Mouse (Mus musculus): ENCODE measurements around the gene Fam181a.

DNA sequence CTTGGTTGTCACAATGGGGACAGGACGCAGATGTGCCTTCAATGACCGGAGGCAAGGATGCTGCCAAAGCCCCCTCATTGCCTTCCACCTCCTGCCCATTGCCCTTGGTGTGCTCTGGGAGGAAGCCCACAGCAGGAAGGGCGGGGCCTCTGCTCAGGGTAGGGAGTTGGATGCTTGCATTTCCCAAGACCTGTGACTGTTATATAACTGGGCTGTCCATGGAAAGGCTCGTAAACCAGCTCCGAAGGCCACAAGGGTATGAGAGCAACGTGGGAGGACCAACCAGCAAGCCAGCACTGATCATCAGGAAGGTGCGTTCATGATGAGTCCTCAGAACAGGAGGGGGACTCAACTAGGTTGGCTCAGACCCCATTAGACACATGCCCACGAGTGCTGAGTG lies 50.0 kb downstream of the Fam181a start:
- no peak for TF ChIP-seq POLR2A (IDR thresholded peaks at IDR 0.05; ENCODE audit: low read depth, low read length)
- TF ChIP-seq CTCF (IDR thresholded peaks at IDR 0.05; ENCODE audit: extremely low read depth, insufficient read length, insufficient replicate concordance, low read depth, low read length): no peak
